Mouse (Mus musculus): ENCODE measurements around the gene Mrpl12. TPM values are rescaled to one million over a fixed set of nuclear protein-coding genes. Genes with fewer than 3 reads are reported as not detected.

The Mrpl12 gene
- total and polyA plus RNA-seq, 3 experiments: 374 to 461 (median 457) TPM

DNA sequence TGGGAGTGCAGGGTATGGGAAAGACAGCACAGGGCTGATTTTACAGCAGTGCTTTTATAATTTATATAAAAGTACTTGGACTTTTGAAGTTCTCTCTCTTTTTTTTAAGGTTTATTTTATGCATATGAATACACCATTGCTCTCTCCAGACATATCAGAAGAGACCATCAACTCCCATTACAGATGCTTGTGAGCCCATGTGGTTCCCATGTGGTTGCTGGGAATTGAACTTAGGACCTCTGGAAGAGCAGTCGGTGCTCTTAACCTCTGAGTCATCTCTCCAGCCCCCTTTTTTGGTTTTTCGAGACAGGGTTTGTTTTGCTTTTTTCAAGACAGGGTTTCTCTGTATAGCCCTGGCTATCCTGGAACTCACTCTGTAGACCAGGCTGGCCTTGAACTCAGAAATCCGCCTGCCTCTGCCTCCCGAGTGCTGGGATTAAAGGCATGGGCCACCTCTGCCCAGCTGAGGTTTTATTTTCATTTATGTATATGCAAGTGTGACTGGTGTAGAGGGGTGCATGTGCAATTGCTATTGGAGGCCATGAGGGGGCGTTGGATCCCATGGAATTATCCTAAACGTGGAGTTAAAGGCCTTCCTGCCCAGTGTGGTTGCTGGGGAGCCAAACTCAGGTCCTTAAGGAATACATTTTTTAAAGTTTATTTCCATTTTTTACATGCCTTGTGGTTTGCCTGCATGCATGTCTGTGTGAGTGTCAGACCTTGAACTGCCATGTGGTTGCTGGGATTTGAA lies 25.4 kb upstream of the Mrpl12 start:
- H3K9me3 ChIP-seq (replicated peaks; ENCODE audit: insufficient read depth, low read length): no peaks in the 10 kb centered on the region
- TF ChIP-seq POLR2AphosphoS2 (IDR thresholded peaks at IDR 0.05; ENCODE audit: low read length) (no peak), MYC (IDR thresholded peaks at IDR 0.05; ENCODE audit: low read depth, low read length) (peak; percentile 71; the same call in 1 of the 2 replicates), GABPA (IDR thresholded peaks at IDR 0.05; ENCODE audit: low read depth, low read length) (no peak), MEF2A (IDR thresholded peaks at IDR 0.05; ENCODE audit: extremely low read depth, insufficient replicate concordance, low read depth, low read length, poor library complexity, severe bottlenecking) (no peak), SMC3 (IDR thresholded peaks at IDR 0.05; ENCODE audit: low read depth, low read length) (peak; percentile 27; the same call in 1 of the 2 replicates), RAD21 (IDR thresholded peaks at IDR 0.05; ENCODE audit: low read depth, low read length) (peak; percentile 31), MXI1 (IDR thresholded peaks at IDR 0.05; ENCODE audit: low read depth, low read length) (peak; percentile 59), MAFK (IDR thresholded peaks at IDR 0.05; ENCODE audit: borderline replicate concordance, low read depth, low read length) (no peak), ZMIZ1 (IDR thresholded peaks at IDR 0.05; ENCODE audit: low read depth, low read length) (no peak), POLR2AphosphoS5 (IDR thresholded peaks at IDR 0.05; ENCODE audit: borderline replicate concordance, low read depth, low read length) (no peak), ZC3H11A (IDR thresholded peaks at IDR 0.05; ENCODE audit: low read depth, low read length) (peak; percentile 40), ELF1 (IDR thresholded peaks at IDR 0.05; ENCODE audit: low read depth, low read length) (0 out of 2 replicates have a peak, but pooled peaks have one; percentile 7), SIN3A (IDR thresholded peaks at IDR 0.05; ENCODE audit: low read length) (peak; percentile 11; the same call in 1 of the 2 replicates), HCFC1 (IDR thresholded peaks at IDR 0.05; ENCODE audit: low read depth, low read length) (no peak), USF2 (IDR thresholded peaks at IDR 0.05; ENCODE audit: borderline replicate concordance in 1 of 2, insufficient read depth in 1 of 2, low read depth in 1 of 2, low read length in 2 of 2) (no peak), BHLHE40 (IDR thresholded peaks at IDR 0.05; ENCODE audit: borderline replicate concordance, low read depth, low read length) (no peak), TBP (IDR thresholded peaks at IDR 0.05; ENCODE audit: low read depth, low read length) (0 out of 2 replicates have a peak, but pooled peaks have one; percentile 37), ZKSCAN1 (IDR thresholded peaks at IDR 0.05; ENCODE audit: low read depth, low read length) (no peak), E2F4 (IDR thresholded peaks at IDR 0.05; ENCODE audit: borderline replicate concordance, low read depth, low read length) (no peak), CTCF (IDR thresholded peaks at IDR 0.05 in 2 of 3, conservative IDR thresholded peaks at IDR 0.05 in 1 of 3; ENCODE audit: control insufficient read depth in 1 of 3, insufficient read depth in 1 of 3, low read depth in 2 of 3, low read length in 3 of 3, poor library complexity in 1 of 3, severe bottlenecking in 1 of 3) (peak; percentile 56 to 76 (median 65)), GATA1 (IDR thresholded peaks at IDR 0.05; ENCODE audit: low read depth, low read length) (no peak), UBTF (IDR thresholded peaks at IDR 0.05; ENCODE audit: borderline replicate concordance, insufficient read depth, low read depth, low read length) (no peak), TCF12 (IDR thresholded peaks at IDR 0.05; ENCODE audit: low read depth, low read length) (no peak)
- peaks cover 0 to 14% of the 10 kb centered on the region in 2 experiments; a peak in 2 of 4 replicates for H3K4me1 ChIP-seq (ENCODE audit: control insufficient read depth in 1 of 2, insufficient read depth in 2 of 2, low read length in 2 of 2)
- H3K9ac ChIP-seq (ENCODE audit: control insufficient read depth, low read depth, low read length, poor library complexity, severe bottlenecking): peak overlapping the region; percentile 93
- H3K27ac ChIP-seq (ENCODE audit: control insufficient read depth, low read depth, low read length): peak overlapping the region; percentile 67
- DNase-seq (ENCODE audit: low read depth, low spot score): peak; percentile 77
- peaks cover 3 to 10% of the 10 kb centered on the region in 2 experiments; a peak in 3 of 4 replicates for H3K36me3 ChIP-seq (ENCODE audit: control insufficient read depth in 1 of 2, insufficient read depth in 2 of 2, low read length in 2 of 2)
- H3K4me3 ChIP-seq (ENCODE audit: control insufficient read depth in 1 of 2, insufficient read depth in 1 of 2, low read depth in 2 of 2, low read length in 2 of 2): peak overlapping the region; percentile 84 to 86
- peaks cover 37% of the 10 kb centered on the region for H3K79me2 ChIP-seq (ENCODE audit: control insufficient read depth, insufficient read depth, low read length, poor library complexity)
- no peaks in the 10 kb centered on the region for H3K27me3 ChIP-seq (ENCODE audit: control insufficient read depth in 1 of 2, insufficient read depth in 2 of 2, low read length in 2 of 2)
